Mouse (Mus musculus) sigmoid colon, adult 10 weeks (tissue): ENCODE data around the gene Fbrsl1. TPM values are rescaled to one million over a fixed set of nuclear protein-coding genes. Genes with fewer than 3 reads are reported as not detected.

ENCODE experiments used
- polyA plus RNA-seq: library from polyadenylated mRNA; stranded (reverse); fragments of 350-450 nt; fragmentation: Illumina TruSeq; extraction: RNeasy Lipid Tissue Mini Kit (QIAGEN cat#74804); gene quantifications from one replicate; pipeline ENCODE4 v1.2.3, GENCODE M21; 2014; ENCODE audit warnings: low read depth, low replicate concordance

Gene Fbrsl1
- polyA plus RNA-seq: 4.6 TPM

DNA sequence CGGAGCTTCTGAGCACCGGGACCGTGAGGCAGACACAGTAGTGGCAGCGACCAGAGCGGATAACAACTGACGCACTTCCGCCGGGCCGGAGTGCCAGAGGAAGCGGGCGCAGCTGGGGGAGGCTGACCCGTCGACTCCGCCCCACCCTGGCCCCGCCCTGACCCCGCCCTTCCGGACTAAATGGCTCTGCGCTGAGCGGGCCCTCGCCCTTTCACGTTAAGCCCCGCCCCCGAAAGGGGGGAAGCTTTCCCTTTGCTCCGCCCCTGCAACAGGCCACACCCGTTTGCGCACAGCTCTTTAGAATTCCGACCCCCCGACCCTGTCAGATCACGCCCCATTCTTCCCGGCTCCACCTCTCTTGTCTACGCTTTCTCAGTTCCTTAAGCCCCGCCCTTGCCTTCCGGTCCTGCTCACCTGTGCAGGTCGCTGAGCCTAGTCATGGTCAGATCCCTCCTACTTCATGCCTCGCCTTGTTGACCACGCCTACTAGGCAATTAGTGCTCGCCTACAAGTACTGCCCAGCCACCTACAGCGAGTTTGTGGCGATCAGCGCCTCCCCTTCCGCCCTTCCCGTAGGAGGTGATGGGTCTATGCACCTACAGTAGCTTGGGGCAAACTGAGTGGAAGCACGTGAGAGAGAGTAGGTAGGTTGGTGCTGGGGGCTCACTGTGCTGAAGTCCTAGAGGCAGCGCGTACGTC, at the start of gene Fbrsl1:
Fbrsl1 (minus strand) TSS at position 68 of the 699 bp plus-strand sequence.

DNA sequence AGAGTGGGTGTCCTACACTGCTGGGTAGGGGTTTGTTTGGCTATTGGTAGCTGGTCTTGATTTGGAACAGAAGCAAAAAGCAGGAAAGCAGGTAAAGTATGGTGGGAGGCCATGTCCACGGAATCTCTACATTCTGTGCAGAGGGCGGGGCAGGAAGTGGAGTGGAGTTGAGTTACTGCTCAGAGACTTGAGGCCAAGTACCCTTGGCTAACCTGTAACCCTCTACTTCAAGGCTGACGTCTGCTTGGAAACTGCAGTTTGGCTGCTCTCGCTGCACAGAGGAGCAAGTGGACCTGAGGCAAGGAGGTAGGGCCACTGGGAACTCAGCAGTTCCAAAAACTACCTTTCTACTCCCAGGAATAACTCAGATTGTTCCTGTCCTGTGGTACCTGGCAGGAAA, 103.8 kb downstream of the Fbrsl1 start, which contains the start of gene Lrcol1:
Lrcol1 (plus strand) TSS at position 207 of the 400 bp plus-strand sequence.

DNA sequence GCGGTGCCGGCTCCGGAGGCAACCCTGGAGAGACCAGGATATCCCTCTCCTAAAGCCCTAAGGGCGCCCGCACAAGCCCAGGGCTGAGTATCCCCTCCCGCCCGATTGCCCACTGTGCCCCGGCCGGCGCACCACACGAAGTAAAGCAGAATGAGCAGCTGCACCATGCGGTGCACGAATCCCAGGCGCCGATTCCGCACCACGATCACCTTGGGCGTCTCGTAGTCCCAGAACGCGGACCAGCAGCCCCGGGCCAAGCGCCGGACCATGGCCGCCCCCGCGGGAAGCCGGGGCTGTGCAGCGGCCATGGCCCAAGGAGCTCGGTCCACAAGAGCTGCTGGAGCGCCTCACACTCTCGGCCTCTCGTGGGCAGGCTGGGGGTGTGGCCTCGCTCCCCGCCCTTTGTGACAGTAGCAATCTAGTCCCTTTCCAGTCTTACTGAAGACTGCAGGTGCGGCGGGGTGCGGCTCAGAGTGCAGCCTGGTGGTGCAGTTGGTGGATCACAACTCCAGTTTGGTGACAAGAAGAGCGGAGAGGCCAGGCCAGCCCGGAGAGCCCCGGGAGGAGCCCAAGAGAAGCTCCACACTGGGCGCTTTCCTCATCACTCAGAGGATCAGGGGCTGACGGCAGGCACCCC, 105.5 kb downstream of the Fbrsl1 start, which contains the start of gene P2rx2:
P2rx2 (minus strand) TSS at position 565 of the 637 bp plus-strand sequence.

Other genes with a start within 250 kb of the Fbrsl1 start
- 35.8 TPM for gene Ankle2, start 217.5 kb downstream of the Fbrsl1 start, polyA plus RNA-seq
- gene Pgam5, start 178.6 kb downstream of the Fbrsl1 start, polyA plus RNA-seq: 28.3 TPM
- 6.7 TPM for gene Pxmp2, start 162.3 kb downstream of the Fbrsl1 start, polyA plus RNA-seq
- gene Pole, start 162.2 kb downstream of the Fbrsl1 start, polyA plus RNA-seq: 3.2 TPM
- 1.3 TPM for gene P2rx2, start 105.3 kb downstream of the Fbrsl1 start, polyA plus RNA-seq
- not detected for gene Lrcol1, start 103.8 kb downstream of the Fbrsl1 start, polyA plus RNA-seq
- gene Galnt9, start 95.9 kb upstream of the Fbrsl1 start, polyA plus RNA-seq: not detected
- gene Noc4l, start 204.9 kb upstream of the Fbrsl1 start, polyA plus RNA-seq: 2.0 TPM
- gene Ddx51, start 204.9 kb upstream of the Fbrsl1 start, polyA plus RNA-seq: 5.2 TPM